Mouse (Mus musculus) cerebellum, adult 2 months (tissue): ENCODE measurements at regions not wholly inside any gene's neighbourhood (a gene's known extent, or its start where the extent isn't known, plus 50 kb on each side); places are given as distances from the start of the nearest gene placed in this dataset.

Experiments used
- CTCF ChIP-seq: fragments of 200-500 bp; IDR thresholded peaks from 2 replicates; pipeline ENCODE4 v1.5.1; 2011; ENCODE audit warnings: low read depth, mild to moderate bottlenecking, control low read depth, low read length, moderate library complexity, borderline replicate concordance; ENCODE audit not compliant: insufficient read depth
- POLR2A ChIP-seq: fragments of 200-500 bp; IDR thresholded peaks from 2 replicates; pipeline ENCODE4 v1.6.1; 2011; ENCODE audit warnings: low read length, control low read depth, borderline replicate concordance; ENCODE audit not compliant: insufficient read depth

DNA sequence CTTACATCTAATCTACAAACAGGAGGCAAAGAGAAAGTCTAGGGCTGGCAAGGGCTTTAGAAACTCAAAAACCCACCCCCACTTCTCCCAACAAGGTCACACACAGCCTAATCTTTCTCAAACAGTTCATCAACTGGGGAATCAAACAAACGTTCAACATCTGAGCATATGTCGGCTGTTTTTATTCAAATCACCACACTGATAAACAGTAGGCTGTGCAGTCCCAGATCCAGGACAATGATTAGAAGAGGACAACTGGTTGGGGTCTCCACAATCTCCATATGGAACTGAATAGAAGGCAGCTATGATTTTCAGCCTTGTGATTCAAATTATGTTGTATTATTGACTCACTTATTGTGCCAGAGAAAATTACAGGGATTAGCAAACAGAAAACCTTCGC, 193.1 kb upstream of the Clnk start:
- TF ChIP-seq POLR2A (no peak), CTCF (no peak)
